Mouse (Mus musculus): ENCODE measurements around the gene Adra2b. TPM values are rescaled to one million over a fixed set of nuclear protein-coding genes. Genes with fewer than 3 reads are reported as not detected.

The Adra2b gene
- 0.24 TPM for total RNA-seq (2023)

DNA sequence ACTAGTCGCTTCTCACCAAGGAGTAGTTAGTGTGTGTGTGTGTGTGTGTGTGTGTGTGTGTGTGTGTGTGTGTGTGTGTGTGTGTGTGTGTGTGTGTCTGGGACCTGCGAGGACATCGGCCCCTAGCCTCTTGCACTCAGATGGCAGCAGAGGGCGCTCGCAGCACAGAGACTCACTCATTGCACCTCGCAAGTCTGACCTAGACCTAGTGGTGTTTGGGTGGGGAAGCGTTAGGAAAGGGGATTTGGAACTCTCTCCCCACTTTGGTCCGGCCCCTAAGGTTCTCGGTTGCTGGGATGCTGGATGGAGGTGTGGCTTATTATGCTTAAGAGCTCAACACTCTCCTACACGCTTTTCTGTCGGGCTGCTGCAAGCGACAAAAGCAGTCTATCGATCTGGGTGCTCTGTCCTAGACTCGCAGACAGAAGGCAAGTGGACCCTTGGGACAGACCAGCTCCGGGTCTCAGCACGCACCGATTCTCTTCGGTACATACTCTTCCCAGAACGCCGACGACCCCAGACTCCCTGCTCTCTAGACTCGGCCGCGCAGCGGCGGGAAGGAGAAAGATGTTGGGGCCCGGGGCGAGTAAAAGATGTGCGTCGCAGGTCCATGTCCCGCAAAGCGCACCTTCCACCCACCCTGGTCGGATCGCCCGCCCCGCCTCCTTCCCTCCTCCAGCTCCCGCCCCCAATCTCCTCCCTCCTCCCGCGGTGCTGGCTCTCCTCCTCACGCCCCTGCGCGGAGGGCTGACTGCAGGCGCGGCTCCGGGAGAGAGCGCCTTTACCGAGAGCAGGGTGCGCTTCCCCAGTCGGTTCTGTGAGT is at the start of gene Adra2b:
Gene Adra2b, plus strand, starts transcription at position 750 of the 823 bp plus-strand sequence.

DNA sequence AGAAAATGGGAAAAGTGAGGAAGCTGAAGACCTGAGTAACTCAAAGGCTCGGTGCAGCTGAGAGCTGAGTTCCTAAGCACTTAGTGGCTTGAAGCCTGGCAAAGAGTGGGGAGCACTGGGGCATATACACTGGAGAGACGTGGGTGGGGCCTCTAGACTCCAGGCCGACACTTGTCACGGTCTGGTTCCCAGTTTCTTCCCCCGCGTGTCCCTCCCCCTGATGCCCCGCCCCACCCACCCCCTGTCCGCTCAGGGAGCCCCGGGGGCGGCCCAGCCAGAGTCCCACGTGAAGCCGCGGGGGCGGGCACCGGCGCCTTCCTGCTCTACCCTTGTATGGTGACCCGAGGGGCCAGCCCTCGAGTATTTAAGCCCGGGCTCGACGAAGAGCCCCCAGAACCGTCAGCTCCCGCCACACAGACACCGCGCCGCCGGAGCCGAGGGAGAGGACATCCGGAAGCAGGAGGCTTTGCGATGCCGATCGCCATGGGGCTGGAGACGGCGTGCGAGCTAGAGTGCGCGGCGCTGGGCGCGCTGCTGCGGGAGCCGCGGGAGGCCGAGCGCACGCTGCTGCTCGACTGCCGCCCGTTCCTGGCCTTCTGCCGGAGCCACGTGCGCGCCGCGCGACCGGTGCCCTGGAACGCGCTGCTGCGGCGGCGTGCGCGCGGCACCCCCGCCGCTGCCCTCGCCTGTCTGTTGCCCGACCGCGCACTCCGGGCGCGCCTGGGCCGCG is 27.1 kb upstream of the Adra2b start, which contains the start of gene Dusp2:
Gene Dusp2, plus strand, starts transcription at position 393 of the 730 bp plus-strand sequence.

DNA sequence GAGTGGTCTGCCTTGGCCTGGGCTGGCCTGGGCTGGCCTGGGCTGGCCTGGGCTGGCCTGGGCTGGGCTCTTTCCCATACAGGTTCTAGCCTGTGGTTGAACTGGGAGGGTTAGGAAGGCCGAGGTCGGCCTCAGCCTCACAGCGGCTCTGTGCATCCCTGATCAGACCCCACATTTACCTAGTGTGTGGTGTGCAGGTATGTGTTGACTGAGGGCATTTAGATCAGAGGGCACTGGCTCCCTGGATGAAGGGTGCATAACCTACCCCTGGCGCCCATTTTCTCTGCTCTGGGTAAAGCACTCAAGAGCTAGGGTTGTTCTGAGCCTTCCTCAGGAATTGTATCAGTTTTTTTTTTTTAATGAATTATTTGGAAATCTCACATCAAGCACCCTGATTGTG is 24.6 kb upstream of the Adra2b start, which contains the start of gene Astl:
Gene Astl, plus strand, starts transcription at position 224 of the 400 bp plus-strand sequence.

Other genes with a start within 250 kb of the Adra2b start
- 4.5 TPM for gene Ncaph, start 229.3 kb upstream of the Adra2b start, total RNA-seq (2023)
- 18.2 TPM for gene Itpripl1, start 219.8 kb upstream of the Adra2b start, total RNA-seq (2023)
- 1.6 TPM for gene 1810024B03Rik, start 154.9 kb upstream of the Adra2b start, total RNA-seq (2023)
- 166 TPM for gene Snrnp200, start 154.8 kb upstream of the Adra2b start, total RNA-seq (2023)
- gene Ciao1, start 115.4 kb upstream of the Adra2b start, total RNA-seq (2023) = 45.4 TPM
- gene Tmem127, start 115.3 kb upstream of the Adra2b start, total RNA-seq (2023) = 51.3 TPM
- gene Stard7, start 93.0 kb upstream of the Adra2b start, total RNA-seq (2023) = 67.7 TPM
- gene Dusp2, start 27.0 kb upstream of the Adra2b start, total RNA-seq (2023) = 298 TPM
- gene Astl, start 24.6 kb upstream of the Adra2b start, total RNA-seq (2023) = 0.80 TPM
- gene Gpat2, start 62.0 kb downstream of the Adra2b start, total RNA-seq (2023) = 1.1 TPM
- gene Fahd2a, start 81.4 kb downstream of the Adra2b start, total RNA-seq (2023) = 13.6 TPM
- 0.41 TPM for gene Kcnip3, start 158.9 kb downstream of the Adra2b start, total RNA-seq (2023)
- gene Prom2, start 178.3 kb downstream of the Adra2b start, total RNA-seq (2023) = not detected
- gene Zfp661, start 223.9 kb downstream of the Adra2b start, total RNA-seq (2023) = 5.9 TPM
- gene Mrps5, start 224.0 kb downstream of the Adra2b start, total RNA-seq (2023) = 140 TPM

Measured in CD4-positive naive resting alpha-beta T cell, adult 57 days (primary cell).